Mouse (Mus musculus): ENCODE data around the gene Sec14l4.

Gene Sec14l4

GRCm38 (mm10) chr11:4027561-4028334, 3.5 kb upstream of the Sec14l4 start:
- peak in 1 of 2 experiments; percentile 50 for DNase-seq (ENCODE audit: low spot score in 2 of 2)

- DNase-seq (ENCODE audit: low spot score in 2 of 2) = no peak
These were observed 1.9 kb upstream of the Sec14l4 start for GRCm38 (mm10) chr11:4029343-4029742.

GRCm38 (mm10) chr11:4031961-4032360, 699 bp downstream of the Sec14l4 start:
- no peak for DNase-seq (ENCODE audit: low spot score in 2 of 2)

- DNase-seq (ENCODE audit: low spot score in 2 of 2) = no peak
These were observed 2.2 kb downstream of the Sec14l4 start for GRCm38 (mm10) chr11:4033471-4033870.

- DNase-seq (ENCODE audit: low spot score in 2 of 2) = no peak
These were observed 2.9 kb downstream of the Sec14l4 start for GRCm38 (mm10) chr11:4034169-4034568.

GRCm38 (mm10) chr11:4035116-4035892, 4.0 kb downstream of the Sec14l4 start:
- no peak for DNase-seq (ENCODE audit: low spot score in 2 of 2)

GRCm38 (mm10) chr11:4035916-4036315, 4.7 kb downstream of the Sec14l4 start:
- no peak for DNase-seq (ENCODE audit: low spot score in 2 of 2)

GRCm38 (mm10) chr11:4036365-4037084, 5.3 kb downstream of the Sec14l4 start:
- DNase-seq (ENCODE audit: low spot score in 2 of 2) = no peak

- DNase-seq (ENCODE audit: low spot score in 2 of 2) = no peak
These were observed 8.7 kb downstream of the Sec14l4 start for GRCm38 (mm10) chr11:4039951-4040350.

- DNase-seq (ENCODE audit: low spot score in 2 of 2) = no peak
These were observed 9.9 kb downstream of the Sec14l4 start for GRCm38 (mm10) chr11:4041123-4041625.

- DNase-seq (ENCODE audit: low spot score in 2 of 2) = no peak
These were observed 11.8 kb downstream of the Sec14l4 start for GRCm38 (mm10) chr11:4043081-4043480.

- no peak for DNase-seq (ENCODE audit: low spot score in 2 of 2)
These were observed 15.3 kb downstream of the Sec14l4 start for GRCm38 (mm10) chr11:4046526-4046925.

GRCm38 (mm10) chr11:4047766-4048165, 16.5 kb downstream of the Sec14l4 start:
- no peak for DNase-seq (ENCODE audit: low spot score in 2 of 2)

GRCm38 (mm10) chr11:4048438-4048837, 17.2 kb downstream of the Sec14l4 start:
- no peak for DNase-seq (ENCODE audit: low spot score in 2 of 2)

- peak in 1 of 2 experiments; percentile 70 for DNase-seq (ENCODE audit: low spot score in 2 of 2)
These were observed 22.3 kb downstream of the Sec14l4 start for GRCm38 (mm10) chr11:4053586-4053985.

GRCm38 (mm10) chr11:4060866-4061575, 29.8 kb downstream of the Sec14l4 start:
- peak in 1 of 2 experiments; percentile 23 for DNase-seq (ENCODE audit: low spot score in 2 of 2)

- DNase-seq (ENCODE audit: low spot score in 2 of 2) = no peak
These were observed 31.3 kb downstream of the Sec14l4 start for GRCm38 (mm10) chr11:4062523-4062922.

- DNase-seq (ENCODE audit: low spot score in 2 of 2) = no peak
These were observed 31.7 kb downstream of the Sec14l4 start for GRCm38 (mm10) chr11:4062981-4063380.

- DNase-seq (ENCODE audit: low spot score in 2 of 2) = no peak
These were observed 33.4 kb downstream of the Sec14l4 start, which contains the start of gene Sec14l3 for GRCm38 (mm10) chr11:4064627-4065122. TSS of gene Sec14l3 (plus strand) at chr11:4064841.

- peak in 1 of 2 experiments; percentile 29 for DNase-seq (ENCODE audit: low spot score in 2 of 2)
These were observed 38.4 kb downstream of the Sec14l4 start for GRCm38 (mm10) chr11:4069664-4070063.

GRCm38 (mm10) chr11:4076633-4077032, 45.4 kb downstream of the Sec14l4 start:
- DNase-seq (ENCODE audit: low spot score in 2 of 2) = no peak

Data from left cerebral cortex, adult 9 months (tissue).